Mouse (Mus musculus) MEL (cell line): ENCODE measurements around the gene Utrn.

Experiments used
- CTCF ChIP-seq, 3 experiments: IDR thresholded peaks in 2 of 3; conservative IDR thresholded peaks in 1 of 3; 2 replicates each; pipeline ENCODE4 v1.5.1; 2011 to 2012; ENCODE audit warnings: low read length in 3 of 3, low read depth in 2 of 3, mild to moderate bottlenecking in 2 of 3, improper control_type of control experiment in 1 of 3, inconsistent platforms in 1 of 3, mixed read lengths in 1 of 3, moderate library complexity in 1 of 3; ENCODE audit not compliant: control insufficient read depth in 1 of 3, insufficient read depth in 1 of 3, poor library complexity in 1 of 3, severe bottlenecking in 1 of 3
- HCFC1 ChIP-seq: IDR thresholded peaks from 2 replicates; pipeline ENCODE4 v1.6.1; 2012; ENCODE audit warnings: low read depth, mild to moderate bottlenecking, inconsistent platforms, low read length, improper control_type of control experiment, moderate library complexity
- MAFK ChIP-seq: IDR thresholded peaks from 2 replicates; pipeline ENCODE4 v1.6.1; 2011; ENCODE audit warnings: low read depth, mild to moderate bottlenecking, low read length, improper control_type of control experiment, borderline replicate concordance
- POLR2A ChIP-seq, 2 experiments: IDR thresholded peaks; 2 replicates each; pipeline ENCODE4 v1.6.1; 2011 to 2012; ENCODE audit warnings: low read length in 2 of 2, mild to moderate bottlenecking in 2 of 2, control low read depth in 1 of 2, improper control_type of control experiment in 1 of 2, low read depth in 1 of 2, moderate library complexity in 1 of 2; ENCODE audit not compliant: control insufficient read depth in 1 of 2, insufficient read depth in 1 of 2, poor library complexity in 1 of 2
- POLR2AphosphoS5 ChIP-seq: IDR thresholded peaks from 2 replicates; pipeline ENCODE4 v1.6.1; 2012; ENCODE audit warnings: low read depth, borderline replicate concordance, mild to moderate bottlenecking, inconsistent platforms, low read length, moderate library complexity, mixed read lengths
- TAL1 ChIP-seq: IDR thresholded peaks from 2 replicates; pipeline ENCODE4 v1.6.1; 2012; ENCODE audit warnings: mild to moderate bottlenecking, inconsistent platforms, low read length, moderate library complexity, mixed read lengths
- ZMIZ1 ChIP-seq: IDR thresholded peaks from 2 replicates; pipeline ENCODE4 v1.6.1; 2012; ENCODE audit warnings: low read depth, mild to moderate bottlenecking, inconsistent platforms, low read length, improper control_type of control experiment, moderate library complexity

GRCm38 (mm10) chr10:12874577-12875277, 5.6 kb upstream of the Utrn start:
- TF ChIP-seq CTCF (IDR thresholded peaks at IDR 0.05 in 2 of 3, conservative IDR thresholded peaks at IDR 0.05 in 1 of 3; ENCODE audit: control insufficient read depth in 1 of 3, insufficient read depth in 1 of 3, low read depth in 2 of 3, low read length in 3 of 3, poor library complexity in 1 of 3, severe bottlenecking in 1 of 3): no peak
- no peak for TF ChIP-seq MAFK
- no peak for TF ChIP-seq ZMIZ1
- TF ChIP-seq POLR2A (IDR thresholded peaks at IDR 0.05; ENCODE audit: control insufficient read depth in 1 of 2, insufficient read depth in 1 of 2, low read depth in 1 of 2, low read length in 2 of 2, poor library complexity in 1 of 2): peak in 1 of 2 experiments; percentile 34; a peak in 1 of 4 replicates
- no peak for TF ChIP-seq POLR2AphosphoS5
- 0 out of 2 replicates have a peak, but pooled peaks have one; percentile 40 for TF ChIP-seq HCFC1
- TF ChIP-seq TAL1: no peak
